Mouse (Mus musculus) cerebellum, postnatal 36 days (tissue): ENCODE results near the gene Spag16.

Experiments
- DNase-seq, 2 experiments: peaks; one replicate each; pipeline ENCODE4 v3.0.0; 2021 to 2022; ENCODE audit warnings: mixed read lengths in 2 of 2

The Spag16 gene

DNA sequence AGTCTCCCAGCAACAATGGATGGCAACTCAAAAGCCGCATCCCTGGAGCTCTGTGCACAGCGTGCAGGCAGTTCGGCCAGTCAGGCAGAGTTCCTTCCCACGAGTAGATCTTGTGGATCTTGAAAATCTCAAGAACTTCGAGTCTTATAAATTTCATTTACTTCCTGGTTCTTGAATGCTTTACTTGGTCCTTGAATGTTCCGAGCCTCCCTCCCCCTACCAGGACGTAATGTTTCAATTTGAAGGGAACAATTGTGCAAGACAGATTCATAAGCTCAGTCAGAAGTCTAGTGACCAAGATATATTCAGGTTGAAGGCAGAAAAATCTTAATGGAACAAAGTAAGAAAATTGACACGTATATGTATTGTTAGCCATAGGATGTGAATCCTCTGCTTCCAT, 277.9 kb downstream of the Spag16 start:
- DNase-seq: no peak

DNA sequence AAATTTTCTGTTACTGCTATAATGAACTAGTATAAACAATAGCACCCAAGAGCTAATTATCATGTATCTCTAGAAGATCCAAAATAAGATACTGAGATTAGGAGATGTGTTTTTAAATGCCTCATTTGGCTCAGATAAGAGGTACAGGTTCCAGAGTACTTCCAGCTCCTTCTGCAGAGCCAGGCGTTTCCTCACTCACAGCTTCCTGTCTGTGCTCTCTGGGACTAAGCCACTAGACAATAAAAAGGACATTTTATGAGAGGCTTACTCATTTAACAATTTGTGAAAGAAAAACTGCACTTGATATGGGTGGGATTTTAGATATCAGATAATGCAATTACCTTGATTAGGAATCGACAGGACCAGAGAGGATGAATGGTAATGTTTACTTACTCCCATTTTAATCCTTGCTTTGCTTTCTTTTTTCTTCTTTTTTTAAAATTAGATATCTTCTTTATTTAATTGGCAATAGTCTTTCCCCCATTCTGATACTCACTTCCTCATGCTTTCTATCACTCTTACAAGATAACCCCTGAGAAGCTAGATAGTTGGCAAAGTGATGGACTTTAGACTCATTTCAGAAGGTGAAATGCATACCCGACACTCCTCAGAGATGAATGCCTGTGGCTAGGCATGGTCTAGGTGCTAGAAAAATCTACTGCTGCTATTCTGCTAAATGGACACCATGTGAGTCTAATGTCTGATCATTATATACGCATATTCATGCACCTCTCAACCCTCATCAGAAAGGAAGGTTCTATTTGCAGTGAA, 289.6 kb downstream of the Spag16 start:
- no peak for DNase-seq

DNA sequence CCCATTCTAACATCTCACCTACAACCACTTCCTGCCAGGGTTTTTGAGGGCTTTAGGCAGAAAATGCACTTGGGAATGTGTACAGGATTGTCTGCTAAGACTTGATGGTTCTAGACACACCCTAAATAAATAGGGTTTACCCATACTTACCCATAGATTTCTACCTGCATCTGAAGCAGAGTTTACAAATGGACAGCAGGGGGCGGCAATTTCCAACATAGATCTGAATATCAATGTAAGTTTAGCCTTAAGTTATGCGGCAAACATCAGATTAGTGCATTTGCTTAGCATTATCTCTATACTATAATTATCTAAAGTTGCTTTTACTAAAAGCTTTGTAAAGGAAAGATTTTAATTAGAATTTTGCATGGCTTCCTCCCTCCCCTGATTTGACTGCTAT, 301.3 kb downstream of the Spag16 start:
- peak; percentile 1 to 5 for DNase-seq

DNA sequence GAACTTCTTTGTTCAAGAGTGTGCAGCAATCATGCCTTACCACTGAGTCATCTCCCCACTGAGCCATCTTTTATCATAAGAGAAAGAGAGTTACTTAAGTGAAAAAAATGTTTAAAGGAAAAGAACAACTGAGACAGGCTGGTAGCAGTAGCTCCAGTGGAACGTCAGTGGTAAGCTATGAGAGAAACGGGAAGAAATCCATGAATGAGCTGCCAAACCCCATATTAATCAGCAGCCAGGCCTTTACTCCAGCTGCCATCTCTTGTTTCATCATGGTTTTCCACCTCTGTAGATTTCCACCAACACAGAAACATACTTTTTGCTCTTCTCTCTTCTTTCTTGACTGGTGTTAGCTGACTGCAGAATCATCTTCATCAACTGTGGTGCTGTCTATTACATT, 308.8 kb downstream of the Spag16 start:
- no peak for DNase-seq

DNA sequence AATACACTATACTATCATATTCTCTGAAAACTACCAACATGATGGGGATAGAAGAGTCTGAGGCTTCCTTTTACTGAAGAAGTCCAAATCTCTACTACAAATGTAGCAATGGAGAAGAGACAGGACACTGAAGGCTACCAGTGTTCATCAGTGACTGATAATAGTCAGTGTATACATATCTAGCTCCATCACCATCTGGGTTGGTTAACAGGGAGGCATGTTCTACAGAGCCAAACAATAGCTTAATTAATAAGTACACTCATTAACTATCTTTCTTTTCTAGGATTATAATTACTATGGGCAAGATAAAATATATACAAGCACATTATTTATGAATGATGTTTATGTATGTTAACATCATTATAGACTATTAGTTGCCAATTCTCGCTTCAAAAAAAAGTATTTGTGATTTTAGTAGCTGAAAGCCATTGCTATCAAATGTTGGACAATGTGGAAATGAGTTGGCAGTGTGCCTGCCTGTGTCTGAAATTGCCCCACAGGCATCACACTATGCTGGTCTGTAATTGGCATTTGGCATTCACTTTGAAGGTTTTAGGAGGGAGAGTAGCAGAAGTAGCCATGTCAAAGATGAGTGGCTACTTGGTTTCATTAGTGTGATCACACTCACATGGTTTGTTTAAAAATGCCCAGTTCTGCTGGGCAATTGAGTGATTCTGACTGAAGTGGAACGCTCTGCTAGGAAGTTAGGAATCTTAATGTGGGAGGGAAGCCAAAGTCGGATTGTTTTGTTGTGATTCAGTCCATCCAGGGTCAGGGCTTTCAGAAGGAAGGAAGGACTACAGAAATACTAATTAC, 338.8 kb downstream of the Spag16 start:
- no peak for DNase-seq

DNA sequence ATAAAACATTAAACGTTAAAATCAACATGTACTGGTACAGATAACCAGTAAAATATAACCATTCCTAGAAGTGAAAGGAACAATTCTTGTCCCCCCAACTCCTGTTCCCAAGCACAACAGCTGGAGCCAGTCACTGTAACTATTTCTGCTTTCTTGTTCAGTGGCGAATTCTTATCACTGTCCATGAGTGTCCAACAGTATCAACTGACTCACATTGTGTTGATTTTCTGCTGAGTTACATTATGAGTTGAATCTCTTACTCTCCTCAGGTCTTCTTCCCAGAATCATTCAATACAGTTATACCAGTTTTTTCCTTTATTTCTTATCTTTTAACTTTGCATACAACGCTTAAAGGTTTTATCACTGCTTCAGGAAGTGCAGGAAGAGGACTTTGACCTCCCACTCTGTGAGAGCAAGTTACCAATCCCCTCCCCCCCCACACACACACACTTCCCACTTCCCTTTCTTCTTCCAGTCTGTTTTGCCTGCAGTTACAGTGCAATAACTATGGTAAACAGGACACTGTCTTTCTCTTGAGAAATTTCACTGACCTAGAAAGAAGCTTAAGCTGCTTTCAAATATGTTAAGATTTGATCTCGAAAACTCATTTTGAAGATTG, 353.5 kb downstream of the Spag16 start:
- no peak for DNase-seq

DNA sequence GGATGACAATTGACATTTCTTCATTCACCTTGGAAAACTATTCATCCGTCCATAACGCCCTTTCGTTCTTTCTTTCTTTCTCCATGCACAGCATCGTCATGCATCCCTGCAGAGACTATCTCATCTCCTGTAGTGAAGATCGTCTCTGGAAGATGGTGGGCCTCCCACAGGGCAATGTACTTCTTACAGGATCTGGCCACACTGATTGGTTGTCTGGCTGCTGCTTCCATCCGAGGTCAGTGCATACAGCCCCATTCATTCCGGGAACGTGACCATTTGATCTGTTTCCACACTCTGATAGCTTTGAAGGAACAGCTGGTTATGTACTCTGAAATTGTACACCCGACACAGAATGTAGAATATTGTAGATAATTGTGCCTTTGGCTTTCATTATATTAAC, 438.0 kb downstream of the Spag16 start:
- DNase-seq: no peak

DNA sequence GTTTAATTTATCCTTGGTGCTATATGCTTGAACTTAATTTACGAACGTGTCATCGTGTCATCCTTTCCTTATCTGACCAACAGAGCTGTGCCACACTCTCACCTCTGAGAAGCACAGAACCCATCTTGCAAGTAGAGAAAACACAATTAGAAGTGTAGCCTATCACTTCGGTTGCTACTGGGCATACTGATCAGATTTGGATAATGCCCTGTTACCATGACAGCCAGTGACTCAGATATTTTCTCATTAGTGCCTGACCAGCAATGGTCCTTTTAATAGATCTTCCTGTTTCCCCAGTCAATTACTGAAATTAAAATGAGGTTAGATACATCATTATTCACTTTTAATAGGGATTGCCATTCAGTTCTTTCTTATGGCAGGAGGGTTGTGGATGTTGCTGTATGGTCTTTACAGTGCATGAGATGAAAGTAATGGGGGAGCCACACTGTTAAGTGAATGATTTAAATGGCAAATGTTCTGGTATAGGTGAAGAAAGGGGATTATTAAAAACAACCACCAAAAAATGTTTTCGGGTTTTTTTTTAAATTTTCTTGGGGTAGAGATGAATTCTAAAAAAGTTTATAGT, 439.2 kb downstream of the Spag16 start:
- DNase-seq: no peak

DNA sequence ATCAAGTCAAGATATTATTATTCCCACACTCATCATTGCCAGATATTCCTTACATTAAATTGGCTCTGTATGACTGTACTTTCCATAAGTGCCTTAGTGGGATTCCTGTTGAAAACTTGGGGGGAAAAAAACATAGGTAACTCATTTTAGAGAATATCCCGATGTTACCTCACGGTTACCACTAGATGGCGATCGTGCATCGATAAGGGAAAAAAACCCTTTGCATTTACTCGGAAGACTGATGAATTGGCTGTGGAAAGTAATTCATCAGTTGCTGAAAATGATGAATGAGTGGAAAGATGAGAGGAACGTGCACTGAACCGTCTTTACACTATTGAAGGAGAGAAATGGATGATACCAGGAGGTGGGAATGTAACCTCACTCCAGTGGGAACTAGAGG, 443.4 kb downstream of the Spag16 start:
- DNase-seq: no peak

DNA sequence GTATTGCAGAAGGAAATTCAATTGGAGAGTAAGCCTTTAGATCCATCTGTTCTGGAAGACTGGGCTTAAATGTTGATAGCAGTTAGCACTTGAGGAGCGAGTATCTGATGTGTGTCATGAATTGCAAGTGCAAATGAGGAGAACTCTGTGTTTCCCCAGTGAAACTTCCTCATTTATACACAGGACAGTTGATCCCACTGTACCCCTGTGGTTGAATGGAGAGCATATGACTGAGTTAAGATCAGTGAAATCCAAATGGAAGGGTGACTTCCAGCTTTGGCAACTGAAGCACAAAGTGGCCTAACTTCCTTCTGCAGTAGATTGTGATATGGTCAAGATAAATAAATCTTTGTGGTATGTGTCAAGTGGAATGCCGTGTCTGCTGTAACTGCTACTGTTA, 446.0 kb downstream of the Spag16 start:
- DNase-seq: no peak

DNA sequence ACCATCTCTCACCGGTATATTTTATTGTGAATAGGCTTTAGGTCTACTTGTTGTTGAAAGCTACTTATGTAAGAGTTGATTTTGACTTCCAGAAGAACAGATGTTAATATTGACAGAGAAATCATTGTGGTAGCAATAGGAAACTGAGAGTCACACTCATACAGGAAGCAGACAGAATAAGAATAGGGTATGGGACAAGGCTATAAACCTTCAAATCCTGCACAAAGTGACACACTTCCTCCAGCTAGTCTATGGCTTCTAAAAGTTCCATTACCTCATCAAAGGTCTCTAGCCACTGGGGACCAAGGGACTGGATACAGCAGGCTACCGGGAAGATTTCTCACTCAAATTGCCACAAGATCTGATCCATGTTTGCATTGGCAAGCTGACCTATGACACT, 452.5 kb downstream of the Spag16 start:
- DNase-seq: no peak

DNA sequence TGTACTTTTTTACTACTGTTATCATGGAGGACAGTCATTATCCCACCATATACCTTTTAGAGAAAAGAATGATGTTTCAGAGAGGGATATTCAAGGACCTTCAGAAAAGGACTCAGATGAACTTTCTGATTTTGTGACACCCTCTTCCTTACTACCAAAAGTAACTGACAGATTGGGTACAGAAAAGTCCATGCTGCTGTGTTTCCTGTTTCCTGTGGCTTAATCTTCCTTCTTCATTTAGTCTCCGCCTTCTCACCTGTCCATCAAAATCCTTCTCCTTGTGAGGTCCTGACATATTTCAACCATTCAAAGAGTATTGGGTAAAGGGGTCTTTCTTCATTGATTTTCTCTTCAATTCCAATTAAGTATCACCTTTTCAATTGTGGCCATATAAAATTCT, 456.6 kb downstream of the Spag16 start:
- no peak for DNase-seq

DNA sequence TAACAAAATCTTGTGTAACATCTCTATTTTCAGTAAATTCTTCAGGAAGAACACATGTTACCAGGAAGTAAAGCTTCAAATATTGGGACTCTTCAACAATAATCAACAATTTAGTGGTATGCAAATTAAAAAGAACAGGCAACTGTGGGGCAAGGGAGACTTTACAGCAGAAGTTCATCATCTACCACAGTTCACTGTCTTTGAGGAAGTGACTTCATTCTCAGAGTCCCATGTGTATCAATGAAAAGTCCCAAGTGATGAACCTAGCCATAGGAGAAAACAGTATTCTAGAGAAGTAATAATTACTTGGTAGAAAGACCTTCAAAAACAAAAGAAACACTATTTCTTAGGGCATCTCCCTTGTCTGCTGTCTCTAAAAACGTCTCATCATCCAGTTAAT, 457.4 kb downstream of the Spag16 start:
- DNase-seq: no peak

DNA sequence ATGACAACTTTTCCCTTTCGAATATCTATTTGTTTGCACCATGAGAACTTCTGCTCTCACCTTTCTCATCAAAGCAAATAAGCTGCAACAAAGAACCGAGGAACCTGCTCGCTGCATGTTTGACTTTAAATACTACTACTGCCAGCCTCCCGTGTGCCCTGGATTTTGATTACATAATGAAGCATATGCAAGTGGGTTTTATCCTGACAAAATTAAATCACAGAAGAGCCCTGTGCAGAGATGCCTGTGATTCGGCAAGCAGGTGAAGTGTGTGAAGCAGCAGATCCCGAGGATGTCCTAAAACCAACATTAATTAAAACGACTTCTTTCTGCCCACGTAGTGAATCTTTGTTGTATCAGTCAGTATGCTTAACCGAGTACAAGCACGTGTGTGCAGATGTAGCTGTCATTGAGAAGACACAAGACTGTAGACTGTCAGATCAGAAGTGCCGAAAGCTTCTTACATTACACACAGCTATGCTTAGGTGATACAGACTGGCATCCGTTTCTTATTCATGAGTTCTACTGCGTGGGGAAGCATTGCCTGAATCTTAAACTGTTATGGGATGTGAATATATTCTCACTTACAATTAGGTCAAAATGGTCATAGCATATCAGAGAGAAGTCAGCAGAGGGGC, 489.5 kb downstream of the Spag16 start:
- no peak for DNase-seq

DNA sequence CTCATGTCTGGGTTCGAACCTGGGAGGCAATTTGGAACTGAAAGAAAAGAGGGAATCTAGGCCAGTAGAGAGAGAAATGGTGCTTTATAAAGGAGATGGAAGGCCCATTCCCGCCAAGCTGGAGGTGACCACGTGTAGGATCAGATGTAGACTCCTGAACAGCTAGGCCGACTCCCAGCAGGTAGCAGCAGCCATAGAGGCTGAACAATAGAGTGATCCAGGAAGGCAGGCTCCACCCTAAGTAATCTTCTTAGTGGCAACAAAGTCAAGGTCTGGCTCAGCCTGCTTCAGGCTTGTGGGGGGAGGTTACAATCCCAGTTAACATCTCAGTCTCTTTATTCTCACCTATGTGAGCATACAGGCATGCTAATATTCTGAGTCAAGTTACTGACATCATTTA, 494.2 kb downstream of the Spag16 start:
- no peak for DNase-seq

DNA sequence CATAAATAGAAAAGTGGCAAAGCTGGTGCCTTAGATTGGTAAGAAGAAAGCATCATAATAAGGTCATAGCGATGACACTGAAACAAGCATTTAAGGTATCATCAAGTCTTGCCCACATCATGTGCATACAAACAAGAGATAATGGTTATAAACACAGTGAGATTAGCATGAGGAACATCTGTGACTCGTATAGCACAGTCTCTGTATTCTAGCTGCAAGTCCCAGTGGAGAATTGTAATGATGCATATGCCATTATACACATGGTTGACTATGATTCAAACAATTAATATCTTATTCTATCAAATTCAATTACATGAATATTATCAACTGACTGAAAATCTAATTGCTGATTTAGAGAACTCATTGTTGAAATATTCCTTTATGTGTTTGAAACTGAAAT, 519.4 kb downstream of the Spag16 start:
- no peak for DNase-seq

DNA sequence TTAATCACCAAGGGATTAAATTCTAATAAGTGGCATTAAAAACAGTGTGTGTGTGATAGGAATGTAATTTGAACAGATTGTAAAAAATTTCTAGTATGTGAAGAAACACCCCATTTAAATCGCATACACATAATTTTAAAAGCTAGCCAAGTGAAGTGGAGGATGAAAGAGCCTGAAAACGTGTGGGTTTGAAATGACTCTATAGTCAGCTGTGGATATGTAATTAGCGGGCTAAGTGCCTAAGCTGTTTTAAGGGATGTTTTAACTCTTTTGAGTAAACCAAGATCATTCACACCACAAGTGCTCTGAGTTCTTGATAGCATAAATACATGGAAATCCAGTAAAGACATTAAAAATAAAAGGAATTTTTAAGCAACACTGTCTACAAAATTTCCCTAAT, 524.6 kb downstream of the Spag16 start:
- DNase-seq: no peak

DNA sequence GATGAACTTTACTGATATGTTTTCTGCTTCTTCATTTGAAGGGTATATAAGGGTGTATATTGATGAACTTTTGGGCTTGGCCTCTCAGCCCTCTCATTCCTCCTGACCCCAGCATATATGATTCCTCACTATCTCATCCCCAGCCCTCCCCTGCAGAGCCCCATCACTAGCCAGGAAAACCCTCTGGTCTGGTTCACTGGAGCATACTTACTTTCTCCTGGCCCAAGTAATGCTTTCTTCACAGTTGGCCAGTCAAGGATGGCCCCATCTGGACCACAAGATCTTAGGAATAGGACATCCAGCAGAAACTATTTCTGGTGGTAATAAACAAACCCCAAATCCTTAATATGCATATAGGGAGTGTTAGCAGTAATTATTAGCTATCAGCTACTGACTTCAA, 527.2 kb downstream of the Spag16 start:
- DNase-seq: no peak

DNA sequence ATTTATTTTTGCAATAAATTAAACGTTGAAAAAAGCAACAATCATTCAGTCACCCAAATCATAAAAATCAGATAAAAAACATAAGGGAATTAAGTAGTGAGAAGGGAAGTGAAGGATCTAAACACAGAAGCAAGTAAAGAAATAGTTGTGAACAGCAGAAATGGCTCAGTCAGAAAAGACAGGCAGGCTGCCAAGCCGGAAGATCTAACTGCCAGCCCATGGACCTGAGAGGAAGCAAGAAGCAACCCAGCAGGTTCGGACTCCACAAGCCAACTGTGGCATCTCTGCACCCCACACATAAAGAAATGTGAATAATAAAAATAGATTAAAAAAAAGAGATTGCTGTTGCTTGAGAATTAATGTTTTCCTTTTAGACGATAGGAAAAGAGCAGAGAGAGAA, 545.0 kb downstream of the Spag16 start:
- DNase-seq: peak; percentile 39 to 45

DNA sequence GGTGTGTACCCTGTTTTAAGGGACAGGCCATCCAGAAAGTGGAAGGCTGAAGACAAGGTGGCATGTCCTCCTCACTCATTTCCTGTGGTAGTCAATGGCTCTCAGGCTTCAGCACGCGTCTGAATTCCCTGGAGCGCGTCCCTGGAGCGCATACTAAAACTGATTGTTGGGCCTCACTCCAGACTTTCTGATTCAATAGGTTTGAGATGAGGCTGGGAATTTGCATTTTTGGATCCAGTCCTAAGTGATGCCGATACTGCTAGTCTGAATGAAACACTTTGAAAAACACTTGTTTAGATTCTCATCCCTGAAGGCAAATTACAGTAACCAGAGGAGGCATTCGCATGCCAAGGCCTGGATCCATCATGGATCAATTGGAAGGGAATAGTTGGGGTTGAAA, 553.3 kb downstream of the Spag16 start:
- DNase-seq: no peak

DNA sequence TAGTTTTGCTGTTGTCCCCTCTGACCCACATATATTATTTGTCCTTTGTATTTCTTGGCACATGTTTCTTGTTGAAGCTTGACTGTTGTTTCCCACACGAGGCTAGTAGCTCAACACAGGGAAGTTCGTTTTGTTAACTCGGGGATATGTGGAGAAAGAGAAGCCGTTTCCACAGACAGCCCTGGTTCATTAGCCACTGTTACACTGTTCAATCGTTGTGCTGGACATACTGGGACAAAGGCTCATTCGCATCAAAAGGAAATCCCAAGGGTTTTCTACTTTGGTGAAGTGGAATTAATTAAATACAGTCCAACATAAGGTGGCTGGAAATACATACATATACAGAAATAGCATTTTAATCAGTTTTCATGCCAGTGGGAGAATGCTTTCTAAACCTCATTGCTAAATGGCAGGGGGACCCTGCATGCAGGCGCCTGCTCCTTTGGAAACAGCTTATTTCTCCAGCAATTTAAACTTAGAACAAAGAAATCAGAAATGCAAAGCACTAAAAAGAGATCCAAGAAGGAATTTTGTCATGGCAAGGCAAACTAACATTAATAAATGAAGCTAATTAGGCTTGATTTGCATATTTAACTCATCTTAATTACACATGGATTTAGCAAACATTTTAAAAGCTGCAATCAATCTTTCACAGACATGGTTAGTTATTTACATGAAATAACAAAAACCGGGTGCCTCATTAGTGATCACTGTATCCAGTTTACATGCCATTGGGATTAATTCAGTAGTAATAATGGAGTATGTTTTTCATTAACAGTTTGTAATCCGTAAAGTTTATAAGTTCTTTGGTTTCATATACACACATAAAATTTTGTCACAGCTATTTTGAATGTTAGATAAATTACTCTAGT, 615.7 kb downstream of the Spag16 start:
- DNase-seq: no peak

DNA sequence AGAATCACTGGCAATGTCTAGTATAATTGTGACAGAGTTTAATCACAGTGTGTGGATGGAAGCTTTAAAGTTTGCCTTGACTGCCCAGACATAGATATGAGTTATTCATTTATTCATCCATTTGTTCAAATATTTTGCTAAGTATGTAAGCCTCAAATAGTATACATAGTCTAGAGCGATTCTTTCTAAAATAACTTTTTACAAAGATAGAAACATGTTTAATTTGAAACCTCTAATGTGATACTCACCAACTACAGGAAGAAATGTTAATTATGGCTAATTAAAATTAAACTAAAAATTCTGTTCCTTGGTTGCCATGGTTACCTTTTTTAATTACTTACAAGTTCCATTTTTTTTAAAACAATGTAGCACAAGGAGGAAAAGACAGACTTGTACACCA, 653.1 kb downstream of the Spag16 start:
- DNase-seq: no peak
